Mouse (Mus musculus) right cerebral cortex, postnatal 4 days (tissue): ENCODE measurements around the gene Dock1.

ENCODE experiments used
- DNase-seq: peaks from one replicate; pipeline ENCODE4 v3.0.0-alpha.2; 2022

Dock1 gene

GRCm38 (mm10) chr7:135203920-135204319 is 533.5 kb downstream of the Dock1 start:
- DNase-seq, result no peak

DNA sequence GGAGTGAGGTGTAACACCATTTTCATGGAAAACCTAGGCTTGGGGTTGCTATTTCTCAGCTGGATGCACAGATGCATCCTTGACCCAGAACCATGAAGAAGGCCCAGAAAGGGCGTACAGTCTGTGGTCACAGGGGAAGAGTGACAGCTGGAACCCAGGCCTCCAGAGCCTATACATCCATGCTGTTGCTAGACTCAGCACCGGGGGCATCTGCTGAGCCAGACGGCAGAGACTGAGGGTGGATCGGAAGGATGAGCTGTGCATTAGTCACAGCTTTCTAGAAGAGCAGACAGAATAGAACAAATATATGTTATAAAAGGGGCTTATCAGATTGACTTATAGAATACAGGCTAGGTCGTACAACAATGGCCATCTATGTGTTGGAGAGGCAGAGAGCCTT is 534.7 kb downstream of the Dock1 start:
- DNase-seq, result no peak

GRCm38 (mm10) chr7:135208947-135209567 is 538.6 kb downstream of the Dock1 start:
- no peak for DNase-seq

GRCm38 (mm10) chr7:135210296-135210695 is 539.8 kb downstream of the Dock1 start:
- no peak for DNase-seq

- no peak for DNase-seq
These were observed 540.4 kb downstream of the Dock1 start for GRCm38 (mm10) chr7:135210831-135211230.

DNA sequence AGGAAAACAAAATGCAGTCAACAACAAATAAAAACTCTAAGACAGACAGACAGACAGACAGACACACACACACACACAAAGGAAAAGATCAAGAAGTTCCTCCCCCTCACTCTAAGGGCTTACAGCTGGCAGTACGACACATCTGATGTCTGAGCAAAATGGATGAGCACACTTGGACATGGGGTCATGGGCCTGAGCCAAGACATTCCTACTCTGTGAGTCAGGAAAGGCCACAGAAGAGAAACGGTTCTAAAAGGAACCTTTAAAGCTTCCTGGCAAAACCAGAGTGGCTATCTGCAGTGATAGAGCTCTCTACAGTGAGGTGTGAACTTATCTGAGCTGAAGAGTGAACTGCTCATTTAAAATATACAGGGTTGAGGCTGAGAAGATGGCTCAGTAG is 542.1 kb downstream of the Dock1 start:
- DNase-seq, result no peak

DNA sequence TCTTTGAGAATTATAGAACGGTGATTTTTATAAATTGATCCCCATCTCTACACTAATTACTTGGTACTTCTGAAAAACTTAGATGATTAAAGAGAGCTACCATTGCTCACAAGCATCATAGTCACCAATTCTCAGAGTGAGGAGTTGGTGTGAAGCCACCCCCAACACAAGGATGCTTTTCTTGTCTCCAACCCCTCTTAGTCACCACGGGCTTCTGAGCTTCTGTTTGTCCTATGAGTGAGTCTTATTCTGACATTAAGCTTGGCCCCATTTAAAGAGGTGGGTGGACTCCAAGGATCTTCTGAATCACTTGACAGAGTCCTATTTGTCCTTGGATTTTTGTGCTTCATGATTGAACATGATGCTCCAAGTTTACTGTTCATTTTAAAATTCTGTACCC is 551.0 kb downstream of the Dock1 start:
- DNase-seq, result no peak
